Mouse (Mus musculus): ENCODE results near the gene Efl1. TPM values are rescaled to one million over a fixed set of nuclear protein-coding genes. Genes with fewer than 3 reads are reported as not detected.

Efl1 gene
- total and polyA plus RNA-seq, 3 experiments = 19.5 to 27.4 (median 21.0) TPM

GRCm38 (mm10) chr7:82820661-82821060, 172.2 kb downstream of the Efl1 start:
- no peaks in the 10 kb centered on the region for H3K79me2 ChIP-seq (replicated peaks; ENCODE audit: control insufficient read depth, extremely low read depth, insufficient read depth, poor library complexity, severe bottlenecking)
- dilution Hi-C loops (cut with MboI; ENCODE audit: extremely low pct_ligation_motif_present, extremely low pct_unique_long_range_greater_than_20kb, low sequenced_read_pairs) (no loop called here), in situ Hi-C loops (cut with MboI; ENCODE audit: low pct_ligation_motif_present, low pct_unique_long_range_greater_than_20kb, low sequenced_read_pairs) (no loop called here)
- H3K9me3 ChIP-seq (replicated peaks; ENCODE audit: low read length) = peaks cover 12% of the 10 kb centered on the region
- no peak for TF ChIP-seq IRF4 (IDR thresholded peaks at IDR 0.05; ENCODE audit: low read depth, low read length)
- no peak for TF ChIP-seq POLR2A (IDR thresholded peaks at IDR 0.05; ENCODE audit: low read depth, low read length)
- no peak for TF ChIP-seq GABPA (IDR thresholded peaks at IDR 0.05; ENCODE audit: insufficient replicate concordance, low read depth, low read length)
- H3K27me3 ChIP-seq (replicated peaks) = no peaks in the 10 kb centered on the region
- H3K4me3 ChIP-seq (replicated peaks in 1 of 3; ENCODE audit: low read depth in 2 of 3, low read length in 2 of 3, poor library complexity in 1 of 3) = no peak overlapping the region
- no peaks in the 10 kb centered on the region for H3K4me1 ChIP-seq (ENCODE audit: control insufficient read depth in 1 of 2, insufficient read depth in 2 of 2)
- H3K9ac ChIP-seq (ENCODE audit: insufficient read depth, low read depth) = no peak overlapping the region
- H3K27ac ChIP-seq (ENCODE audit: insufficient read depth, low read depth) = no peak overlapping the region
- DNase-seq (ENCODE audit: extremely low read depth) = no peak
- H3K4me2 ChIP-seq (ENCODE audit: insufficient read depth, low read depth, poor library complexity, severe bottlenecking) = no peak overlapping the region
- no peaks in the 10 kb centered on the region for H3K36me3 ChIP-seq (replicated peaks in 1 of 2; ENCODE audit: control insufficient read depth in 1 of 2, insufficient read depth in 1 of 2, low read length in 1 of 2)

DNA sequence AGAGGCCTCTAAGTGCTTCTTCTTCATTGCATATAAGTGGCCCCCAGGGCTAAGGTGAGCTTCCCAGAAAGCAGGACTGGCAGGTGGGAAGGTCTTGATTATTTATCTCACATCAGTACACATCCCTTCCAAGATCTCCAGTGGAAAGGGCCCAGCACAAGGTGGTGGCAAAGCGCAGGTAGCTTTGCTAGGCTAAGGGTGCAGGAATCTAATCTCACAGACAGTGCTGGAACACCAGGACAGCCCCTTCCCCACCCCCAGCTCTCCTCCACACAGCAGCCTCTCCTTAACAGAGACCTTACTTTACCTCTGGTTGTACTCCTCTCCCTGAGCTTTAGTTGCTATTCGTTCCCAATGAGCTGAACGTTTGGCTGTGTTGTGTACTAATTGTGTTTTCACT, 173.1 kb downstream of the Efl1 start:
- DNase-seq (ENCODE audit: extremely low read depth) = no peak
- TF ChIP-seq MAZ (IDR thresholded peaks at IDR 0.05; ENCODE audit: low read depth, low read length) (no peak), SMC3 (IDR thresholded peaks at IDR 0.05; ENCODE audit: low read depth, low read length) (no peak), JUND (conservative IDR thresholded peaks at IDR 0.05; ENCODE audit: low read depth, low read length) (no peak), MAFK (IDR thresholded peaks at IDR 0.05; ENCODE audit: insufficient replicate concordance, low read length) (no peak), ZC3H11A (IDR thresholded peaks at IDR 0.05; ENCODE audit: low read depth, low read length) (no peak), TBP (conservative IDR thresholded peaks at IDR 0.05; ENCODE audit: low read depth, low read length) (no peak), E2F4 (IDR thresholded peaks at IDR 0.05; ENCODE audit: insufficient replicate concordance, low read depth, low read length) (no peak)
- H3K36me3 ChIP-seq (replicated peaks in 1 of 2; ENCODE audit: control insufficient read depth in 1 of 2, insufficient read depth in 1 of 2, low read length in 1 of 2) = no peaks in the 10 kb centered on the region
- H3K4me1 ChIP-seq (ENCODE audit: control insufficient read depth in 1 of 2, insufficient read depth in 2 of 2) = no peaks in the 10 kb centered on the region
- no peak overlapping the region for H3K4me2 ChIP-seq (ENCODE audit: insufficient read depth, low read depth, poor library complexity, severe bottlenecking)
- H3K27me3 ChIP-seq (replicated peaks) = no peaks in the 10 kb centered on the region
- no peak overlapping the region for H3K9ac ChIP-seq (ENCODE audit: insufficient read depth, low read depth)
- no peak overlapping the region for H3K4me3 ChIP-seq (replicated peaks in 1 of 3; ENCODE audit: low read depth in 2 of 3, low read length in 2 of 3, poor library complexity in 1 of 3)
- H3K9me3 ChIP-seq (replicated peaks; ENCODE audit: low read length) = peaks cover 7% of the 10 kb centered on the region
- no peaks in the 10 kb centered on the region for H3K79me2 ChIP-seq (replicated peaks; ENCODE audit: control insufficient read depth, extremely low read depth, insufficient read depth, poor library complexity, severe bottlenecking)
- dilution Hi-C loops (cut with MboI; ENCODE audit: extremely low pct_ligation_motif_present, extremely low pct_unique_long_range_greater_than_20kb, low sequenced_read_pairs) = no loop called here
- in situ Hi-C loops (cut with MboI; ENCODE audit: low pct_ligation_motif_present, low pct_unique_long_range_greater_than_20kb, low sequenced_read_pairs) = no loop called here
- H3K27ac ChIP-seq (ENCODE audit: insufficient read depth, low read depth) = no peak overlapping the region

GRCm38 (mm10) chr7:82822528-82822927, 174.1 kb downstream of the Efl1 start:
- dilution Hi-C loops (cut with MboI; ENCODE audit: extremely low pct_ligation_motif_present, extremely low pct_unique_long_range_greater_than_20kb, low sequenced_read_pairs) = no loop called here
- Histone ChIP-seq H3K79me2 (replicated peaks; ENCODE audit: control insufficient read depth, extremely low read depth, insufficient read depth, poor library complexity, severe bottlenecking) (no peaks in the 10 kb centered on the region), H3K4me2 (ENCODE audit: insufficient read depth, low read depth, poor library complexity, severe bottlenecking) (no peak overlapping the region), H3K36me3 (replicated peaks in 1 of 2; ENCODE audit: control insufficient read depth in 1 of 2, insufficient read depth in 1 of 2, low read length in 1 of 2) (no peaks in the 10 kb centered on the region), H3K9me3 (replicated peaks; ENCODE audit: low read length) (no peaks in the 10 kb centered on the region), H3K9ac (ENCODE audit: insufficient read depth, low read depth) (no peak overlapping the region), H3K27me3 (replicated peaks) (no peaks in the 10 kb centered on the region), H3K27ac (ENCODE audit: insufficient read depth, low read depth) (no peak overlapping the region), H3K4me1 (ENCODE audit: control insufficient read depth in 1 of 2, insufficient read depth in 2 of 2) (no peaks in the 10 kb centered on the region), H3K4me3 (replicated peaks in 1 of 3; ENCODE audit: low read depth in 2 of 3, low read length in 2 of 3, poor library complexity in 1 of 3) (no peak overlapping the region)
- in situ Hi-C loops (cut with MboI; ENCODE audit: low pct_ligation_motif_present, low pct_unique_long_range_greater_than_20kb, low sequenced_read_pairs) = no loop called here
- no peak for DNase-seq (ENCODE audit: extremely low read depth)
- TF ChIP-seq ZMIZ1 (IDR thresholded peaks at IDR 0.05; ENCODE audit: low read depth, low read length) = no peak
- TF ChIP-seq USF2 (conservative IDR thresholded peaks at IDR 0.05; ENCODE audit: low read depth, low read length) = no peak
- TF ChIP-seq MAX (IDR thresholded peaks at IDR 0.05; ENCODE audit: low read length) = no peak
- TF ChIP-seq NELFE (IDR thresholded peaks at IDR 0.05; ENCODE audit: low read depth, low read length) = no peak
- no peak for TF ChIP-seq KAT2A (IDR thresholded peaks at IDR 0.05; ENCODE audit: insufficient replicate concordance, low read length)
- TF ChIP-seq EP300 (IDR thresholded peaks at IDR 0.05; ENCODE audit: low read length) = no peak
- TF ChIP-seq ZKSCAN1 (IDR thresholded peaks at IDR 0.05; ENCODE audit: borderline replicate concordance, low read depth, low read length) = no peak
- no peak for TF ChIP-seq RAD21 (IDR thresholded peaks at IDR 0.05; ENCODE audit: low read depth, low read length)
